Mouse (Mus musculus): ENCODE results near the gene Ubl4a. TPM values are rescaled to one million over a fixed set of nuclear protein-coding genes. Genes with fewer than 3 reads are reported as not detected.

Gene Ubl4a
- 38.4 and 49.9 TPM in 2 replicates for polyA plus RNA-seq (2012; rRNA removed)

GRCm38 (mm10) chrX:74372888-74373549 lies at the start of gene Ubl4a, which contains the start of gene Slc10a3:
Gene Ubl4a (minus strand): TSS chrX:74373218.
Gene Slc10a3 (minus strand): TSS chrX:74373349.

GRCm38 (mm10) chrX:74392535-74393443 lies 19.8 kb upstream of the Ubl4a start, which contains the start of the genes Fam3a and Ikbkg:
Gene Fam3a (minus strand): TSS chrX:74393272.
Gene Ikbkg (plus strand): TSS chrX:74393290.

GRCm38 (mm10) chrX:74353467-74353770 lies 19.6 kb downstream of the Ubl4a start, which contains the start of gene Lage3:
Gene Lage3 (minus strand): TSS chrX:74353618.

GRCm38 (mm10) chrX:74328725-74329161 lies 44.3 kb downstream of the Ubl4a start, which contains the start of gene Plxna3:
Gene Plxna3 (plus strand): TSS chrX:74329066.

Other genes with a start within 250 kb of the Ubl4a start
- not detected in 2 replicates for gene Opn1mw, start 245.8 kb downstream of the Ubl4a start, polyA plus RNA-seq (2012; rRNA removed)
- 3.6 and 3.7 TPM in 2 replicates for gene Mecp2, start 237.9 kb downstream of the Ubl4a start, polyA plus RNA-seq (2012; rRNA removed)
- not detected in 2 replicates for gene Tex28, start 205.4 kb downstream of the Ubl4a start, polyA plus RNA-seq (2012; rRNA removed)
- gene Tktl1, start 196.0 kb downstream of the Ubl4a start, polyA plus RNA-seq (2012; rRNA removed) = not detected in 2 replicates
- 985 and 1,044 TPM in 2 replicates for gene Flna, start 123.4 kb downstream of the Ubl4a start, polyA plus RNA-seq (2012; rRNA removed)
- gene Emd, start 118.5 kb downstream of the Ubl4a start, polyA plus RNA-seq (2012; rRNA removed) = 48.3 and 63.7 TPM in 2 replicates
- 1,225 and 1,400 TPM in 2 replicates for gene Rpl10, start 102.4 kb downstream of the Ubl4a start, polyA plus RNA-seq (2012; rRNA removed)
- 121 and 127 TPM in 2 replicates for gene Taz, start 91.3 kb downstream of the Ubl4a start, polyA plus RNA-seq (2012; rRNA removed)
- gene Dnase1l1, start 90.9 kb downstream of the Ubl4a start, polyA plus RNA-seq (2012; rRNA removed) = 18.3 and 18.9 TPM in 2 replicates
- 324 and 365 TPM in 2 replicates for gene Atp6ap1, start 76.1 kb downstream of the Ubl4a start, polyA plus RNA-seq (2012; rRNA removed)
- 94.5 and 119 TPM in 2 replicates for gene Gdi1, start 68.2 kb downstream of the Ubl4a start, polyA plus RNA-seq (2012; rRNA removed)
- gene Fam50a, start 60.2 kb downstream of the Ubl4a start, polyA plus RNA-seq (2012; rRNA removed) = 11.6 and 17.5 TPM in 2 replicates
- gene Plxna3, start 44.2 kb downstream of the Ubl4a start, polyA plus RNA-seq (2012; rRNA removed) = 13.9 and 16.8 TPM in 2 replicates
- 35.5 and 37.4 TPM in 2 replicates for gene Lage3, start 19.6 kb downstream of the Ubl4a start, polyA plus RNA-seq (2012; rRNA removed)
- 19.5 and 23.5 TPM in 2 replicates for gene Slc10a3, start 131 bp upstream of the Ubl4a start, polyA plus RNA-seq (2012; rRNA removed)
- 50.3 and 57.9 TPM in 2 replicates for gene Fam3a, start 20.1 kb upstream of the Ubl4a start, polyA plus RNA-seq (2012; rRNA removed)
- gene Ikbkg, start 20.1 kb upstream of the Ubl4a start, polyA plus RNA-seq (2012; rRNA removed) = 11.9 and 17.9 TPM in 2 replicates
- 25.1 and 31.0 TPM in 2 replicates for gene G6pdx, start 56.0 kb upstream of the Ubl4a start, polyA plus RNA-seq (2012; rRNA removed)
- gene Gm6880, start 108.2 kb upstream of the Ubl4a start, polyA plus RNA-seq (2012; rRNA removed) = not detected in 2 replicates
- gene Olfr1326-ps1, start 201.7 kb upstream of the Ubl4a start, polyA plus RNA-seq (2012; rRNA removed) = not detected in 2 replicates
- not detected in 2 replicates for gene Olfr1325, start 219.5 kb upstream of the Ubl4a start, polyA plus RNA-seq (2012; rRNA removed)

All from colon, adult 2 months (tissue).